Mouse (Mus musculus): ENCODE measurements around the gene Mad1l1. TPM values are rescaled to one million over a fixed set of nuclear protein-coding genes. Genes with fewer than 3 reads are reported as not detected.

Gene Mad1l1
- polyA plus RNA-seq, 1 experiment from 2014 or later = 32.2 TPM

DNA sequence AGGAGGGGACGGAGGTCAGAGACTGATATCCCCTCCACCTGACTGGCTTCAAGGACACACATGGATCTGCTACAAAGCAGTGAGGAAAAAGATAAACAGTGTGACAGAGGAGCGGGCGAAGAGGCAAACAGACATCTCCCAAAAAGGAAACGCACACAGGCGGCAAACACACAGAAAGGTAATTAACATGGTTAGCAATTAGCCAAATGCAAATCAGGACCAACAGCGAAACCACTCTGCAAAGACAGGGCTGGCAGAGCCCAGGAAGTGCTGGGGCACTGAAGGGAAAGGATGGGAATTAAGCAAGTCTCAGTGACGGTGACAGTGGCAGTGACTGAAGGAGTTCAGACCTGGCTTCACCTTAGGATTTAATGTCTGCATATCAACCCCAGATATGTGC lies 187.3 kb downstream of the Mad1l1 start:
- Histone ChIP-seq H3K9ac (ENCODE audit: low read depth, low read length) (no peak overlapping the region), H3K9me3 (ENCODE audit: control insufficient read depth, low read length) (no peaks in the 10 kb centered on the region), H3K36me3 (ENCODE audit: control insufficient read depth, insufficient read depth, low read length) (no peaks in the 10 kb centered on the region), H3K4me1 (ENCODE audit: control insufficient read depth, insufficient read depth, low read depth, low read length) (peaks cover 6% of the 10 kb centered on the region), H3K4me2 (ENCODE audit: low read length) (no peak overlapping the region), H3K27me3 (replicated peaks; ENCODE audit: control insufficient read depth, insufficient read depth, low read length) (no peaks in the 10 kb centered on the region), H3K27ac (ENCODE audit: low read depth, low read length) (no peak overlapping the region), H3K4me3 (ENCODE audit: low read length) (no peak overlapping the region)
- ATAC-seq = no peak
- 60% methylated on average over 7 of the region's 7 CpGs for WGBS

GRCm38 (mm10) chr5:140128414-140128981 lies 192.9 kb downstream of the Mad1l1 start:
- Histone ChIP-seq H3K4me1 (ENCODE audit: control insufficient read depth, insufficient read depth, low read depth, low read length) (no peaks in the 10 kb centered on the region), H3K36me3 (ENCODE audit: control insufficient read depth, insufficient read depth, low read length) (no peaks in the 10 kb centered on the region), H3K9me3 (ENCODE audit: control insufficient read depth, low read length) (no peaks in the 10 kb centered on the region), H3K4me3 (ENCODE audit: low read length) (no peak overlapping the region), H3K27me3 (replicated peaks; ENCODE audit: control insufficient read depth, insufficient read depth, low read length) (no peaks in the 10 kb centered on the region), H3K4me2 (ENCODE audit: low read length) (no peak overlapping the region), H3K9ac (ENCODE audit: low read depth, low read length) (no peak overlapping the region), H3K27ac (ENCODE audit: low read depth, low read length) (no peak overlapping the region)
- no peak for ATAC-seq
- WGBS = 40% methylated on average over 9 of the region's 9 CpGs

GRCm38 (mm10) chr5:140127981-140128380 lies 193.4 kb downstream of the Mad1l1 start:
- Histone ChIP-seq H3K9me3 (ENCODE audit: control insufficient read depth, low read length) (no peaks in the 10 kb centered on the region), H3K27ac (ENCODE audit: low read depth, low read length) (no peak overlapping the region), H3K9ac (ENCODE audit: low read depth, low read length) (no peak overlapping the region), H3K36me3 (ENCODE audit: control insufficient read depth, insufficient read depth, low read length) (no peaks in the 10 kb centered on the region), H3K4me2 (ENCODE audit: low read length) (no peak overlapping the region), H3K27me3 (replicated peaks; ENCODE audit: control insufficient read depth, insufficient read depth, low read length) (no peaks in the 10 kb centered on the region), H3K4me1 (ENCODE audit: control insufficient read depth, insufficient read depth, low read depth, low read length) (no peaks in the 10 kb centered on the region), H3K4me3 (ENCODE audit: low read length) (no peak overlapping the region)
- no peak for ATAC-seq
- 67% methylated on average over 7 of the region's 7 CpGs for WGBS

DNA sequence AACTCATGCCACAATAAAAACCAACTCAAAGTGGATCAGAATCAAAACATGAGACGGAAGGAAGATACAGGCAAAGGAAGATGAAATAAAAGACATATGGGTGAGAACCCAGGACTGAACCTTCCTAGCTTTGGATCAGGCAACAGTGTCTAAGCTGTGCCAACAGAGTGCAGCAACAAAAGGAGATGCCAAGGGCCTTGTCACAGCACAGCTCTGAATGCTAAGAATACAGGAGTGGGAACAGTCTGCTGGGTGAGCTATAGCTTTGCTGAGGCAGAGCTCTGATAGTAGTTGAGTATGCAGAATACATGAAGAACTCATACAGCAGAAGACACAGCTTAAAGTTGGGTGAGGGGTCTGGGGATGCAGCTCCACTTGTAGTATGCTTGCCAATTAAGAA lies 196.7 kb downstream of the Mad1l1 start:
- H3K27me3 ChIP-seq (replicated peaks; ENCODE audit: control insufficient read depth, insufficient read depth, low read length) = no peaks in the 10 kb centered on the region
- no peak overlapping the region for H3K9ac ChIP-seq (ENCODE audit: low read depth, low read length)
- no peak for ATAC-seq
- H3K4me3 ChIP-seq (ENCODE audit: low read length) = no peak overlapping the region
- H3K9me3 ChIP-seq (ENCODE audit: control insufficient read depth, low read length) = no peaks in the 10 kb centered on the region
- no peaks in the 10 kb centered on the region for H3K36me3 ChIP-seq (ENCODE audit: control insufficient read depth, insufficient read depth, low read length)
- no peak overlapping the region for H3K27ac ChIP-seq (ENCODE audit: low read depth, low read length)
- H3K4me1 ChIP-seq (ENCODE audit: control insufficient read depth, insufficient read depth, low read depth, low read length) = peaks cover 13% of the 10 kb centered on the region
- no peak overlapping the region for H3K4me2 ChIP-seq (ENCODE audit: low read length)
- 79% methylated on average over 1 of the region's 1 CpGs for WGBS

DNA sequence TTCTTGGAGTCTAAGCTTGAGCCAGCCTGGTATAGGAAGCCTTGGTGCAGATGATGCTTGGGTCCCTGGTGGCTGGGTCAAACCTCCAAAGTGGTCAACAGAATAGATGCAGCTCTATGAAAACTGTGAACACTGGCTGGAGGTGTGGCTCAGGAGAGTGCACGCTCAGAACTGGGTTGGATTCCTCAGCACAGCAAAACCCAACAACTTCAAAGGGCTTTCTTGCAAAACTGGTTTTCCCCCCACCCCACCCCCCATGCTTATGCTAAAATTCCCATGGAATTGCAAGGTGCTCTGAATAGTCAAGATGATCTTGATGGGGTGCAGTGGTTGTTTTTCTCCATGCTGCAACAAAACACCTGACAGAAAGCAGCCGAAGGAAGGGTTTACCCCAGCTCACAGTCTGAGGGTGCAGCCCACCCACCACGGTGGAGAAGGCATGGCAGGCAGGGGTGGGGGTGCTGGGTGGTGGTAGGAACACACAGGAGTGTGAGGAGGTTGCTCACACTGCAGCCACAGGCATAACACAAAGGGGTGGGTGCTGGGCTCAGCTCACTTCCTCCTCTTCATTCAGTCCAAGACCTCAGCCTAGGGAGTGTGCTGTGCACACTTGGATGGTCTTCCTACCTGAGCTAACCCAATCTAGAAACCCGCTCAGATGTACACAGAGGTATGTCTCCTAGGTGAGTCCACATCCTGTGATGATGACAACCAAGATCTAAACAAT lies 197.5 kb downstream of the Mad1l1 start:
- WGBS = 77% methylated on average over 4 of the region's 4 CpGs
- H3K4me1 ChIP-seq (ENCODE audit: control insufficient read depth, insufficient read depth, low read depth, low read length) = peaks cover 14% of the 10 kb centered on the region

DNA sequence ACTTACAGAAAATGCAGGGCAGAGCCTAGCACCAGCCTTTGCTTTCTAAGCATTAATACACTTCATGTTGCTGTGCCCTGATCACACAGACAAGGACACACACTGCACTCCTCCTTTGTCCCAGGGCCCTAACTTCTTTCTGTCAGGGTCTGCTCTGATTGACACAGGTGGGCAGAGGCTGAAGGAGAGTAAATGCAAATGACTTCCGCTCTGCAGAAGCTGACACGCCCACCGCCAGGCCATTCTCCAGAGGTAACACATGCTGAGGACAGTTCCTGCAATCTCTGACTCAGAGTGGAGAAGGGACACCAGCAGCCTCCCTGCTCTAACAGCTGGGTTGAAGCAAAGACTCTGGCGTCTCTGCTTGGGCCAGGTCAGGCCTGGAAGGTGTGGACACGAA lies 198.2 kb downstream of the Mad1l1 start:
- Histone ChIP-seq H3K27me3 (replicated peaks; ENCODE audit: control insufficient read depth, insufficient read depth, low read length) (no peaks in the 10 kb centered on the region), H3K4me2 (ENCODE audit: low read length) (no peak overlapping the region), H3K36me3 (ENCODE audit: control insufficient read depth, insufficient read depth, low read length) (no peaks in the 10 kb centered on the region), H3K9me3 (ENCODE audit: control insufficient read depth, low read length) (no peaks in the 10 kb centered on the region), H3K9ac (ENCODE audit: low read depth, low read length) (no peak overlapping the region), H3K27ac (ENCODE audit: low read depth, low read length) (no peak overlapping the region), H3K4me3 (ENCODE audit: low read length) (no peak overlapping the region), H3K4me1 (ENCODE audit: control insufficient read depth, insufficient read depth, low read depth, low read length) (peaks cover 16% of the 10 kb centered on the region)
- 53% methylated on average over 5 of the region's 5 CpGs for WGBS
- ATAC-seq = no peak

More for the DNA sequence above, 197.5 kb downstream of the Mad1l1 start:
- Histone ChIP-seq H3K9ac (ENCODE audit: low read depth, low read length) (no peak overlapping the region), H3K27me3 (replicated peaks; ENCODE audit: control insufficient read depth, insufficient read depth, low read length) (no peaks in the 10 kb centered on the region), H3K4me3 (ENCODE audit: low read length) (no peak overlapping the region), H3K4me2 (ENCODE audit: low read length) (no peak overlapping the region), H3K9me3 (ENCODE audit: control insufficient read depth, low read length) (no peaks in the 10 kb centered on the region), H3K36me3 (ENCODE audit: control insufficient read depth, insufficient read depth, low read length) (no peaks in the 10 kb centered on the region), H3K27ac (ENCODE audit: low read depth, low read length) (no peak overlapping the region)
- no peak for ATAC-seq

DNA sequence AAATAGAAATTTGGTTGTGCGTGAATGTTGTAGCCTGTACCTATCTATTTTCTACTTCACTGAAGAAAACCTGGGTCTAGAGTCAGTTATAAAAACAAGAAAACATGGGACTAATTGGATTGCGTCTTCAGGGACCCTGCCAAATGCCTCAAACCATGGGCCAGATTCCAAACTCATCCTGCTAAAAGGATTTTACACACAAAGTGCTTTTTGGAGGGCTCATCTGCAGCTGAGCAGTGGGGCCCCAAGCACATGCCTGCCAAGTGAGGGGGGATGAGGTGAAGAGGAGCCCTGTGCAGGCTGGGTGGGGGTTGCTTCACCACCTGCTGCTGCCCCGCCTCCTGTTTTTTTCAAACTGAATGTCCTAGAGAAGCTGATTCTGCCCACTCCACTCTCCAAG lies 199.4 kb downstream of the Mad1l1 start:
- WGBS = 55% methylated on average over 3 of the region's 3 CpGs
- peak; percentile 77 for ATAC-seq
- H3K4me3 ChIP-seq (ENCODE audit: low read length) = no peak overlapping the region
- H3K27ac ChIP-seq (ENCODE audit: low read depth, low read length) = no peak overlapping the region
- no peak overlapping the region for H3K9ac ChIP-seq (ENCODE audit: low read depth, low read length)
- peaks cover 16% of the 10 kb centered on the region for H3K4me1 ChIP-seq (ENCODE audit: control insufficient read depth, insufficient read depth, low read depth, low read length)
- H3K9me3 ChIP-seq (ENCODE audit: control insufficient read depth, low read length) = no peaks in the 10 kb centered on the region
- no peaks in the 10 kb centered on the region for H3K36me3 ChIP-seq (ENCODE audit: control insufficient read depth, insufficient read depth, low read length)
- H3K27me3 ChIP-seq (replicated peaks; ENCODE audit: control insufficient read depth, insufficient read depth, low read length) = no peaks in the 10 kb centered on the region
- H3K4me2 ChIP-seq (ENCODE audit: low read length) = no peak overlapping the region

GRCm38 (mm10) chr5:140118921-140119320 lies 202.4 kb downstream of the Mad1l1 start:
- ATAC-seq = no peak
- no peak overlapping the region for H3K4me3 ChIP-seq (ENCODE audit: low read length)
- no peak overlapping the region for H3K27ac ChIP-seq (ENCODE audit: low read depth, low read length)
- no peaks in the 10 kb centered on the region for H3K27me3 ChIP-seq (replicated peaks; ENCODE audit: control insufficient read depth, insufficient read depth, low read length)
- no peak overlapping the region for H3K9ac ChIP-seq (ENCODE audit: low read depth, low read length)
- 56% methylated on average over 3 of the region's 3 CpGs for WGBS
- no peaks in the 10 kb centered on the region for H3K36me3 ChIP-seq (ENCODE audit: control insufficient read depth, insufficient read depth, low read length)
- H3K4me2 ChIP-seq (ENCODE audit: low read length) = no peak overlapping the region
- H3K9me3 ChIP-seq (ENCODE audit: control insufficient read depth, low read length) = no peaks in the 10 kb centered on the region
- peaks cover 39% of the 10 kb centered on the region for H3K4me1 ChIP-seq (ENCODE audit: control insufficient read depth, insufficient read depth, low read depth, low read length)

DNA sequence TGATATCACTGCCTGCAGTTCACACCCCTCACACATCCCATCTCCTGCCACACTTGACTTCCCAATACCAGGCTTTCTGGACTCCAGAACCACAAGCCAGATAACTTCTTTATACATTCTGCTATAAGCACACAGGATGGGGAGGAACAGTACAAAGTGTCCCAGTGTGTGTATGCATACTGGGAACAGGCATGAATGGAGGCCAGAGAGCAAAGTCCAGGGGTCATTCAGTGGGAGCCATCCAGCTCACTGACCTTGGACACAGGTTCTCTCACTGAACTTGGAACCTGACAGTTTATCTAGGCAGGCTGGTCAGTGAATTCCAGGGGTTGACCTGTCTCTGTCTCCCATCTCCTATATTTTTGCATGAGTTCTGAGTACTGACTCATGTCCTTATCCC lies 203.4 kb downstream of the Mad1l1 start:
- Histone ChIP-seq H3K4me2 (ENCODE audit: low read length) (no peak overlapping the region), H3K9ac (ENCODE audit: low read depth, low read length) (no peak overlapping the region), H3K4me1 (ENCODE audit: control insufficient read depth, insufficient read depth, low read depth, low read length) (peaks cover 39% of the 10 kb centered on the region), H3K27me3 (replicated peaks; ENCODE audit: control insufficient read depth, insufficient read depth, low read length) (no peaks in the 10 kb centered on the region), H3K4me3 (ENCODE audit: low read length) (no peak overlapping the region), H3K27ac (ENCODE audit: low read depth, low read length) (no peak overlapping the region), H3K36me3 (ENCODE audit: control insufficient read depth, insufficient read depth, low read length) (no peaks in the 10 kb centered on the region), H3K9me3 (ENCODE audit: control insufficient read depth, low read length) (no peaks in the 10 kb centered on the region)
- ATAC-seq = no peak
